Mouse (Mus musculus): Measurements from ENCODE around the gene Csad.
A peak's percentile ranks its signal among the peaks of the same experiment; 100 is the strongest.

Csad gene

GRCm38 (mm10) chr15:102204674-102205505 lies at the start of gene Csad:
TSS of gene Csad (minus strand) at chr15:102204724.
- DNase-seq (ENCODE audit: low spot score in 2 of 2) = no peak

- DNase-seq (ENCODE audit: low spot score in 2 of 2) = no peak
These were observed 46.0 kb upstream of the Csad start for GRCm38 (mm10) chr15:102250521-102250920.

GRCm38 (mm10) chr15:102249967-102250366 lies 45.4 kb upstream of the Csad start:
- no peak for DNase-seq (ENCODE audit: low spot score in 2 of 2)

DNA sequence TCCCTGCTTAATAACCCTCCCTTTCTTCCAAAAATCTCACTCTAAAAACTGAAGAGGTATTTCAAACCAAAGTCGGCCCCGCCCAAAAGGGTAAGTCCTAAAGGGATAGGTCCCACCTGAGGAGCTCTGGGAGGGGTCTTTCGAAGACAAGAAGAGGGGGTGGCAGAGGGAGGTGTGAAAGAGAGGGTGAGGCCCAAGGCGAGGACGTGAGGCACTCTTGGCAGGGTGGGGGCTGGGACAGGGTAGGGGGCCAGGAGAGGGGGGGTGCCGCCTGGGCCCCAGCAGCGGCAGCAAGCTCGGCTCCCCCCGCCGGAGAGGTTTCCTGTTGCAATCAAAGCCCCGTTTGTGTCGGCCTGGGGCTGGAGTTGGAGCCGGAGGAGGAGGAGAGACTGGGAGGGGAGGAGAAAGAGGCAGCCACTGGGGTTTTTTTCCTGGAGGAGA lies 44.7 kb upstream of the Csad start:
- no peak for DNase-seq (ENCODE audit: low spot score in 2 of 2)

DNA sequence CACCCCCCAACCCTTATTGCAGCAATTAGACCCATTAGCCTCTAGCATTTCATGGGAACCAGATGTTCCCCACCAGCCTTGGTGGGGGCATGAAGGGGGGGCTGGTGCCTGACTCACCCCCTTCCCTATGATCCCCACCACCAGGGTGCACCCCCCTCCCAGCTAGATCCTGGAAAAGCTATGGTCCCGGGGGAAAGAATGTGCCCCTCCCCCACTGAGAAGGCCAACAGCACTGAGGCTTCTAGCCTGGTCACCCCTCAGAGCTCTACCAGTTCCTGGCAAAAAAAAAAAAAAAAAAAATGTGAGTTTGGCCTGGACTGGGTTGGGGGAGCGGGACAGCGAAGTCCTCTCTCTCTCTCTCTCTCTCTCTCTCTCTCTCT lies 44.3 kb upstream of the Csad start:
- no peak for DNase-seq (ENCODE audit: low spot score in 2 of 2)

DNA sequence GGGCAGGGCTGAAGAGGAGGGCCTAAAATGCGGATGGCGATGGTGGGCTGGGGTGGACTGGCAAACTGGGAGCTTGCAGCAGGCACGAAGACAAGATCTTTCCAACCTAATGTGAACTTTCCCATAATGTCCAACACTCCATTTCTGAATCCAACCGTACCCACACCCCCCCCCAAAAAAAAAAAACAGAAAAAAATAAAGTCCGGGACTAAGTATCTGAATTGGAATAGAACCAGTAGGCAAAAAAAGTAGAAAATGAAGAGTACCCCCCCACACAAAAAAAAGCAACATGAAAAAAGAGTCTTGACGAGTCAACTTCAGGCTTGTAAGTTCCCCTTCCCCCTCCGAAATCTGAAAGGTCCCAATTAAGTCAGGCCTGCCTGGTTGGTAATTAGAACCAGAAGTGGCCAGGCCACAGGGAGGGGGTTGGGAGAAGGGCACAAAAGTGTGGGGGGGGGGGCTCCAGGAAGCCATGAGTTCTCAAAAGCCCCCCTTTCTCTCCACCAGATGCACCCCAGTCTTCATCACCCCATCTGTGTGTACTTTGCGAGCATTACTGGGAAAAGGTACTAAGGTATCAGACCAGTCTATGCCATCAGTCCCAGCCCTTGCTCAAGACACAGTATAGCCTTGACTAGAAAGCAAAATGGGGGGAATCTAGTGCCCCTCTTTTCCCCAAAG lies 43.7 kb upstream of the Csad start:
- DNase-seq (ENCODE audit: low spot score in 2 of 2) = no peak

GRCm38 (mm10) chr15:102247252-102248130 lies 43.0 kb upstream of the Csad start:
- DNase-seq (ENCODE audit: low spot score in 2 of 2) = peak; percentile 29 to 69

DNA sequence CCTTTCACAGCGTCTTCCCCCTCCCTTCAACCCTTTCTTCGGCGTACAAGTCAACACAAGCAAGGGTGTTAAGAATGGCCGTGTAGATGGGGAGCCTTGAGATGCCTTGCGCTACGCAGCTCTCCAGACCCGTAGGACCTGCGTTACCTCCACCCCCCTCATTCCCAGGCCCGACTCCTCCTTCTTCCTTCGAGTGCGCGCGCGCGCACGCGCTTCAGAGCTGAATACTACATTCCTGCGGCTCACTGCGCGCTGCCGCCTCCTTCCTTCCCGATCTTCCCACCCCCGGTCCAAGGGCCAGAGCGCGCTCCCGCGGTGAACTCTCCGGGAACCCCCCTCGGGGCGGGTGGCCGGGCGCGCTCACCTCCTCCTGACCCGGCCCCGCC lies 42.3 kb upstream of the Csad start:
- peak; percentile 61 to 78 for DNase-seq (ENCODE audit: low spot score in 2 of 2)

DNA sequence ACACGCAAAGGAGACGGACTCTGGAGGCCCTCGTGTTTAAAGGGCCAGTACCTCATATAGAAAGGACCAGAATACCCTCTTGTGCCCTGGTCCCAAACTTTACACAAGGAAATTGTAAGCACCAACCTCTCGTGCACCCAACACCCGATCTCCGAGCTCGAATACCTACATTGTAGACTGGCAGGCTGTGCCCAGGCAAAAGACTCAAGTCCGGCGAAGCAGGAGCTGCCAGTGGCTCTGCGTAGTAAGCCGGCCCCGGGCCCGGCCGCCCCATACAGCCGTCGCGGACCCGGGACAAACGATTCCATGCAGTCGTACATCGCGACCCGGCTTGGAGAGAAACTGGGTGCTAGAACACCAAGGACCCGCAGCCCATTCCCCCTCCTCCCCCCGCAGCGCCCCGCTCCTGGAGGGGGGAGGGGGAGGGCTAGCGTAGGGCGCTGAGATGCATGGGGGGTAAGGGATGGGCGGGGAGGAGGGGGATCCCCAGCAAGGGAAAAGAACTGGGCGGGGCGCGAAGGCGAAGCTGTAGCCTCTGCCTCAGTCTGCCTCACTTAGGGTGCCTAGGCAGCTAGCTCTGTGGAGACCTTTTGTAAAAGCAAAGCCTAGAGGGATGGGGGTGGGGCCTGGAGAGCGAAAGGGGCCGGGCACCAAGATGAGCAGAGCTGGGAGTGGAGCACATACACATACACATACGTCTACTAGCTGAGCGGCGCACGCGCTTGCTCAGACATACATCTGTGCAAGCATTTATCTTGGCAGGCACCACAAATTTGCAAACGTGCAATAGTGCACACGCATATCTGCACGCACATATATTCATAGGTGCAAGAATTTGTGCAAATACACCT lies 41.6 kb upstream of the Csad start:
- DNase-seq (ENCODE audit: low spot score in 2 of 2) = peak in 1 of 2 experiments; percentile 53

DNA sequence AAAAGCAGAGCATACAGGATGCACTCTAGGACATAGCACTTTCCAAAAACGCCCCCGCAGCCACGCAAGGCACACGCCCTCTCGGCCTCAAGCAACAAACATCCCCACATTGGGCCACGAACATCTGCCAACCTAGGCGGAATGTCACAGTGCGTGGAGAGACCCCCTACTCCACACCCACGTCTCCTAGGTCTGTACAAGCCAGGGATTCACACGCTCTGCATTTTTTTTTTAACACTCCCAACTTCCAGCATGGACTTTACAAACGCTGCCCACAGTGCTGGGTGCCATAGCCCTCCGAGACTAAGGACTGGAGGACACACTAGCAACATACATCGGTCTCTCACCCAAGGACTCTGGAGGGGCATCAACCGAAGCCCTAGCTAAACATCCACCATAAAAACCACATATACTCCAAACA lies 40.9 kb upstream of the Csad start:
- no peak for DNase-seq (ENCODE audit: low spot score in 2 of 2)

GRCm38 (mm10) chr15:102244306-102245191 lies 40.0 kb upstream of the Csad start:
- DNase-seq (ENCODE audit: low spot score in 2 of 2) = no peak

GRCm38 (mm10) chr15:102243229-102244190 lies 39.0 kb upstream of the Csad start:
- DNase-seq (ENCODE audit: low spot score in 2 of 2) = peak; percentile 69 to 86

GRCm38 (mm10) chr15:102242404-102243228 lies 38.1 kb upstream of the Csad start:
- no peak for DNase-seq (ENCODE audit: low spot score in 2 of 2)

DNA sequence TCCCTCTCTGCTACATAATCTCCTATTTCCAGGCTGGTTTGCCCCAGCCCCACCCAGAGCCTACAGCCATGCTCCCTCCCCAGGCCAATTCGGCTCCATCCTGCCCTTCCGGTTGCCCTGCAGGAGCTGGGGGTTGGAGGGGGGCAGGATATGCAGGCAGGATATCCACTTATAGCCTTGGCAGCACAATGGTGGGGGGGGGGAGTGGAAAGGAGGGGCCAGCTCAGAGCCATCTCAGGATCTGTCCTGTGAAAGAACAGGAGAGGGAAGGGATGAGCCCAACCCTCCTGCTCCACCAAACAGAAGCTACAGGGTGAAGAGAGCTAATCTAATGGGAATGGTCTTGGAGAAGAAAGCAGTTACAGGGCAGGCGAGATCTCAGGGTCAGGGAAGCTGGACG lies 36.1 kb upstream of the Csad start:
- DNase-seq (ENCODE audit: low spot score in 2 of 2) = no peak

DNA sequence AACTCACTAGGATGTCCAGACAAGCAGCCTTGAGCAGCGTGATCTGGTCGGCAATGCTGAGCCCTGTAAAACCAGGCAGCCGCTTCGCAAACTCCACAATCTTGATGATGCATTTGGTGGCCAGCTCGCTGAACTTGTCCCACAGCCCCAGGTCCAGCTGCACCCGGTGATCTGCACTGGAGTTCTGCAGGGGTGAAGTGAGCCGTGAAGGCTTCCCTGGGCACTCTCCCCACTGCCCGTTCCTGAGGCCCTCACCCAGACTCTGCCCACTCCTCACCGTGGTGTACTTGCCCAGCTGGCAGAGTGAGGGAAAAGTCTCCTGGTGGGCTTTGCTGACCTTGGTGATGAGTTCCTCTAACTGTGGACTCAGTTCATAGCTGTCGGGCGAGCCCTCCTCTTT lies 35.3 kb upstream of the Csad start:
- DNase-seq (ENCODE audit: low spot score in 2 of 2) = no peak

DNA sequence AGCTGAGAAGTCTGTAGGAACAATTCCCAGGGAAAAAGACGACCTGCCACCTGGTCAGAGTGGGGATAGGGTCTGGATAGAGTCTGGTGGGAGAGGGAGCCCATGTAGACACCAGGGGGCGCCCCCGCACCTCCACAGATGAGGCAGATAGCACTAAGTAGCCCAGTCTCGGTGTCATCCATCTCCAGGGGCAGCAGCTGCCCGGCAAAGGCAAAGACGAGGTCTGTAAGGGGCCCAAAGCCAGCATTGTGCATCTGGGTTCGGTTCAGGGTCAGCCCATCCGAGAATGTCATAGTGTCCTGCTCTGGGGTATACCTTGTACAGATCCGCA lies 34.7 kb upstream of the Csad start:
- peak; percentile 77 to 93 for DNase-seq (ENCODE audit: low spot score in 2 of 2)

DNA sequence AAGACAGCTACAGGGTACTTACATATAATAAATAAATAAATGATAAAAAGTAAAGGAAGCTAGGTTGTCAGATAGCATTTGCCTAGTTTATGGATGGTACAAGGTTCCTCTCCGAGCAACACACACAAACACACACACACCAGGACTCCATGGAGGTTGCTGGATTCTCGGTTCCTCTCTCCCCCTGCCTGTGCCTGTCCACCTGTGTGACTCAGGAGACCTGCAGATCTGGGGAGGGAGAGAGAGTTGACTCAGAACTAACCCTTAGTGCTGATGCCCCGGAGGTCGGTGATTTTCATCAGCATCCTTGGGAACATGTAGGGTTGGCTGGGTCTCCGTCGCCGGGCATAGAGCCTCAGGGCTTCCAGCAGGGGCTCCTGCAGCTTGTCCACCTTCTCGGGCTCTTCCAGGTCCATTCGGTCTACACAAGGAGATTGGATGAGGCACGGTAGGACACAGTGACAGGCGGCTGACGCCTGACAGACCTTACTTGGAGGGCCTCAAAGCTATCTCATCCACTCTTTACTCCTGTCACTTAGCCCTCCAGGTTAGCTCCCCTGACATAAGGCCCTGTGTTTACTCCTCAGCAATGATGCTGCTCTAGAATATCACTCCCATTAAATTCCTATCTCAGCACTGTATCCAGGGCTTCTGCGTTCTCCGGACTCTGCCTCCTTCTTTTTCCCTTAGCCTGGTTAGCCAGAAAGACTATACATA lies 34.2 kb upstream of the Csad start:
- DNase-seq (ENCODE audit: low spot score in 2 of 2) = no peak

Measured in spleen, postnatal 4 days (tissue).